Mouse (Mus musculus) forebrain, embryonic 12.5 days (tissue): ENCODE data around the gene Dph5. TPM values are rescaled to one million over a fixed set of nuclear protein-coding genes. Genes with fewer than 3 reads are reported as not detected.
"Not testable (repeated sequence)": the region's sequence is repeated elsewhere in the genome, so short reads cannot be mapped to it uniquely, and the experiment has no call there.

Experiments
- ATAC-seq: fragments of 200-750 bp; cut with Nextera tagmentation; 2 replicates; pipeline ENCODE4 v1.8.0; 2017; ENCODE audit warnings: moderate TSS enrichment; ENCODE audit not compliant: low FRiP score
- H3K27ac ChIP-seq: fragments of 300-500 bp; sonication (generic); 2 replicates; pipeline ENCODE4 v1.5.1; 2016; ENCODE audit warnings: mild to moderate bottlenecking
- H3K27me3 ChIP-seq: fragments of 300-500 bp; sonication (generic); 2 replicates; pipeline ENCODE4 v1.6.1; 2016; ENCODE audit warnings: mild to moderate bottlenecking
- H3K36me3 ChIP-seq: fragments of 300-500 bp; sonication (generic); replicated peaks from 2 replicates; pipeline ENCODE4 v1.6.1; 2016; ENCODE audit warnings: mild to moderate bottlenecking
- H3K4me1 ChIP-seq: fragments of 300-500 bp; sonication (generic); 2 replicates; pipeline ENCODE4 v1.6.1; 2016
- H3K4me2 ChIP-seq: fragments of 300-500 bp; sonication (generic); 2 replicates; pipeline ENCODE4 v1.6.1; 2016; ENCODE audit warnings: mild to moderate bottlenecking, moderate library complexity
- H3K4me3 ChIP-seq: fragments of 300-500 bp; sonication (generic); replicated peaks from 2 replicates; pipeline ENCODE4 v1.5.1; 2016; ENCODE audit warnings: mild to moderate bottlenecking
- H3K9ac ChIP-seq: fragments of 300-500 bp; sonication (generic); 2 replicates; pipeline ENCODE4 v1.6.1; 2016; ENCODE audit warnings: mild to moderate bottlenecking
- H3K9me3 ChIP-seq: fragments of 300-500 bp; sonication (generic); 2 replicates; pipeline ENCODE4 v1.6.1; 2016
- WGBS: fragments of 180-500 bp; shearing (Covaris S2); methylation state at CpG from one replicate; pipeline ENCODE4 v1.1.7; 2016; 5-methylcytosine and 5-hydroxymethylcytosine counted together
- polyA plus RNA-seq: library from polyadenylated mRNA; unstranded; fragments of >200 nt; fragmentation: Nextera tagmentation; extraction: Ambion mirVana; gene quantifications from 2 replicates; pipeline ENCODE4 v1.2.1, GENCODE M21; 2016

Gene Dph5
- polyA plus RNA-seq, 1 experiment from 2014 or later = 28.3 TPM

DNA sequence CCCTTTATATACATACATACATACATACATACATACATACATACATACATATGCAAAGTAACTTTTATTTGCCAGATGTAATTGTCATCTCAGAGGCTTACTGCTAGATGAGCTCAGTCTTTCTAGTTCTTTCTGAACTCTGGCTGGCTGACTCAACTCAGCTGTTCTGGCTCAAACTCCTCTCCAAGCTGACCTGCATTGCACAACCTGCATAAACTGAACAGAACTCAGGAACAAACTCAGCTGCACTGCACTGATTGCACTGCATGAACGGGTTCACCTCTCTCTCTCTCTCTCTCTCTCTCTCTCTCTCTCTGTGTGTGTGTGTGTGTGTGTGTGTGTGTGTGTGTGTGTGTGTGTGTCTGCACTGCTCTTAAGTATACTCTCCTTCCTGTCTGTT, 26.9 kb upstream of the Dph5 start:
- not testable (repeated sequence) for H3K9me3 ChIP-seq, H3K27me3 ChIP-seq, H3K4me2 ChIP-seq, H3K27ac ChIP-seq, H3K36me3 ChIP-seq, H3K4me3 ChIP-seq, H3K9ac ChIP-seq, ATAC-seq
- H3K4me1 ChIP-seq = peaks cover 27% of the 10 kb centered on the region
- 93% methylated on average over 1 of the region's 1 CpGs for WGBS

DNA sequence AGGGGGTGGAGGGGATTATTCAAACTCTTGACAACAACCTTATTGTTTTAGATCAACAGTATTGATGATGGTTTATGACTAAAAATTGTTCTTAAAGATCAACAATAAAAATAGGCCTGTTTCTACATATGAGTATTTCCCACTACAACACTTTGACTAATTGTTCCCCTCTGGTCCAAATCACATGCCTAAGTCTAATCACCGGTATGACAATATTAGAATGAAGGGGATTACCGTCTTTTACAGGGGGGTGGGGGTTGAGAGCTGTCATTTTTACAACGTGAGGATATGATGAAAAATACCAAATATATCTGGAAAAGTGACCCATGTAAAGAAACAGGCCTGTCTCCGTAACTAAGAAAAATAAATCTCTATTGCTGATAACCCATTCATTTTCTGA, 24.1 kb upstream of the Dph5 start:
- WGBS = 73% methylated on average over 4 of the region's 4 CpGs

GRCm38 (mm10) chr3:115867150-115867549, 20.5 kb upstream of the Dph5 start:
- H3K9me3 ChIP-seq = no peaks in the 10 kb centered on the region
- H3K4me2 ChIP-seq = no peak overlapping the region
- no peak overlapping the region for H3K4me3 ChIP-seq
- no peak overlapping the region for H3K9ac ChIP-seq
- no peak overlapping the region for H3K27ac ChIP-seq
- H3K4me1 ChIP-seq = no peaks in the 10 kb centered on the region
- H3K36me3 ChIP-seq = no peaks in the 10 kb centered on the region
- no peaks in the 10 kb centered on the region for H3K27me3 ChIP-seq
- no peak for ATAC-seq
- 87% methylated on average over 4 of the region's 4 CpGs for WGBS

More for the DNA sequence above, 24.1 kb upstream of the Dph5 start:
- no peaks in the 10 kb centered on the region for H3K9me3 ChIP-seq
- no peak overlapping the region for H3K27ac ChIP-seq
- peaks cover 5% of the 10 kb centered on the region; the same call in 1 of the 2 replicates for H3K4me1 ChIP-seq
- H3K27me3 ChIP-seq = no peaks in the 10 kb centered on the region
- H3K9ac ChIP-seq = no peak overlapping the region
- ATAC-seq = no peak
- no peak overlapping the region for H3K4me2 ChIP-seq
- no peak overlapping the region for H3K4me3 ChIP-seq
- no peaks in the 10 kb centered on the region for H3K36me3 ChIP-seq

DNA sequence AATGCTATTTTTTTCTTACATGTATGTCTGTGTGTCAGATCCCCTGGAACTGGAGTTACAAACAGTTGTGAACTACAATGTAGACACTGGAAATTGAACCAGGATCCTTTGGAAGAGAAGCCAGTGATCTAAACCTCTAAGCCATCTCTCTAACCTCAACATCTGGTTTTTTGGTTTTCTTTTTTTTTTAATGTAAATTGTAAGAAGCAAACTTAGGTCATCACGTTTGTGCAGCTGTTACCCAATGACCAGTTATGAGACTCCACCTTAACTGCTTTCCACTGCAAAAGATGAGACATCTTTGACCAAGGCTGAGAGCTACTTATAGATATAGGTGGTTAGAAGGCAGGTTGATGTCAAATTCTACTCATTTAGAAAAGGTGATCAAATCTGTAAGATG, 19.7 kb upstream of the Dph5 start:
- Histone ChIP-seq H3K27ac (no peak overlapping the region), H3K27me3 (no peaks in the 10 kb centered on the region), H3K4me1 (no peaks in the 10 kb centered on the region), H3K36me3 (no peaks in the 10 kb centered on the region), H3K4me2 (no peak overlapping the region), H3K4me3 (no peak overlapping the region), H3K9me3 (no peaks in the 10 kb centered on the region), H3K9ac (no peak overlapping the region)
- WGBS = 83% methylated on average over 1 of the region's 1 CpGs
- no peak for ATAC-seq

DNA sequence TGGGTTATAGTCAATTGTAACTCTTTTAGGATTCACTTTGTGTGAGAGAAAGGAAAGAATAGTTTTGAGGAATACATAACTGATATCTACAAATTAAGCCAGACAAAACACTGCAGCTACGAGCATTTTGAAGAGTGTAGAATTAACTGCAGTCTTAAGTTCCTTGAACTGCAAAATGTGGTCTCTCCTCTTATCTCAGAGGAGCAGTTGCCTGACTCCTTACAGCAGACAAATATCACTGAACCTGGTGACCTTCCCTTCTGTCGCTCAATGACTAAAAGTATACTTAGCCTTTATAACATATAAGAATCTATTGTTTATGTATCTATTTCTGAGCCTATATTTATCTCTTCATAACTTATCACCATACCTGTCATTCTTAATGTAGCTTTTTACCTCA, 18.3 kb upstream of the Dph5 start:
- no peak overlapping the region for H3K9ac ChIP-seq
- no peak for ATAC-seq
- no peak overlapping the region for H3K4me2 ChIP-seq
- WGBS = 90% methylated on average over 2 of the region's 2 CpGs
- H3K27ac ChIP-seq = no peak overlapping the region
- no peaks in the 10 kb centered on the region for H3K27me3 ChIP-seq
- H3K36me3 ChIP-seq = no peaks in the 10 kb centered on the region
- no peaks in the 10 kb centered on the region for H3K4me1 ChIP-seq
- H3K4me3 ChIP-seq = no peak overlapping the region
- H3K9me3 ChIP-seq = no peaks in the 10 kb centered on the region

- H3K4me1 ChIP-seq = peaks cover 4% of the 10 kb centered on the region; the same call in 1 of the 2 replicates
- H3K36me3 ChIP-seq = no peaks in the 10 kb centered on the region
- H3K9ac ChIP-seq = no peak overlapping the region
- 53% methylated on average over 6 of the region's 6 CpGs for WGBS
- ATAC-seq = no peak
- no peaks in the 10 kb centered on the region for H3K27me3 ChIP-seq
- H3K4me3 ChIP-seq = no peak overlapping the region
- no peaks in the 10 kb centered on the region for H3K9me3 ChIP-seq
- no peak overlapping the region for H3K27ac ChIP-seq
- no peak overlapping the region for H3K4me2 ChIP-seq
Measured at GRCm38 (mm10) chr3:115875551-115875950, 12.1 kb upstream of the Dph5 start.

- peaks cover 4% of the 10 kb centered on the region; the same call in 1 of the 2 replicates for H3K4me1 ChIP-seq
- 82% methylated on average over 1 of the region's 1 CpGs for WGBS
Measured at GRCm38 (mm10) chr3:115877133-115877532, 10.5 kb upstream of the Dph5 start.

GRCm38 (mm10) chr3:115884086-115884485, 3.6 kb upstream of the Dph5 start:
- H3K4me2 ChIP-seq = no peak overlapping the region
- WGBS = 93% methylated on average over 1 of the region's 1 CpGs
- H3K4me3 ChIP-seq = no peak overlapping the region
- H3K9ac ChIP-seq = no peak overlapping the region
- no peak for ATAC-seq
- no peaks in the 10 kb centered on the region; the same call in 1 of the 2 replicates for H3K36me3 ChIP-seq
- H3K27me3 ChIP-seq = no peaks in the 10 kb centered on the region
- H3K4me1 ChIP-seq = peaks cover 3% of the 10 kb centered on the region
- H3K27ac ChIP-seq = no peak overlapping the region
- no peaks in the 10 kb centered on the region for H3K9me3 ChIP-seq

More at GRCm38 (mm10) chr3:115877133-115877532, 10.5 kb upstream of the Dph5 start:
- Histone ChIP-seq H3K9me3 (no peaks in the 10 kb centered on the region), H3K4me3 (no peak overlapping the region), H3K4me2 (no peak overlapping the region), H3K9ac (no peak overlapping the region), H3K27ac (no peak overlapping the region), H3K27me3 (no peaks in the 10 kb centered on the region), H3K36me3 (no peaks in the 10 kb centered on the region)
- ATAC-seq = no peak

- Histone ChIP-seq H3K9me3 (no peaks in the 10 kb centered on the region), H3K9ac (peak overlapping the region; percentile 74; the same call in 1 of the 2 replicates), H3K4me3 (peak overlapping the region; percentile 76), H3K4me1 (peaks cover 3% of the 10 kb centered on the region), H3K27me3 (no peaks in the 10 kb centered on the region), H3K27ac (peak overlapping the region; percentile 80), H3K4me2 (peak overlapping the region; percentile 63), H3K36me3 (peaks cover 4% of the 10 kb centered on the region; the same call in 1 of the 2 replicates)
- WGBS = 1% methylated on average over 21 of the region's 21 CpGs
- peak; percentile 66 for ATAC-seq
Measured at GRCm38 (mm10) chr3:115888310-115889106, 871 bp downstream of the Dph5 start.

DNA sequence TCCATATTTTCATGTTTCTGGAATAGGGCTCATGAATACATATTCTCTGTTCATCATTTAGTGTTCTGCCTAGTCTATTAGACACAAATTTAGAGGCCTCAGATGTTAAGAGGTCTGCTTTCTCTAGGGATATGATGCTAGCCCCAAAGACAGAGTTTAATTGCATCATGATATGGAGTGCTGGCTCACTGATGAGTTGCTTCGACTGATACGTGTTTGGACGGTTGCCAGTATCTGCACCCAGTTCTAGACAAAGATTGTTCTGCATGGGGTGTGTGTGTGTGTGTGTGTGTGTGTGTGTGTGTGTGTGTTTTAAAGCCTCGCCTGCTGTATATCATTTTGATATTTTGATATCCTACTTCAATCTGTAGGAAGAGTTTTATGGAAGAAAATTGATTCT, 4.7 kb downstream of the Dph5 start:
- Histone ChIP-seq H3K36me3 (peaks cover 10% of the 10 kb centered on the region), H3K4me3 (no peak overlapping the region), H3K4me1 (peaks cover 3% of the 10 kb centered on the region), H3K9ac (no peak overlapping the region), H3K4me2 (no peak overlapping the region), H3K27ac (no peak overlapping the region), H3K27me3 (no peaks in the 10 kb centered on the region), H3K9me3 (no peaks in the 10 kb centered on the region)
- WGBS = 90% methylated on average over 4 of the region's 4 CpGs
- ATAC-seq = no peak

DNA sequence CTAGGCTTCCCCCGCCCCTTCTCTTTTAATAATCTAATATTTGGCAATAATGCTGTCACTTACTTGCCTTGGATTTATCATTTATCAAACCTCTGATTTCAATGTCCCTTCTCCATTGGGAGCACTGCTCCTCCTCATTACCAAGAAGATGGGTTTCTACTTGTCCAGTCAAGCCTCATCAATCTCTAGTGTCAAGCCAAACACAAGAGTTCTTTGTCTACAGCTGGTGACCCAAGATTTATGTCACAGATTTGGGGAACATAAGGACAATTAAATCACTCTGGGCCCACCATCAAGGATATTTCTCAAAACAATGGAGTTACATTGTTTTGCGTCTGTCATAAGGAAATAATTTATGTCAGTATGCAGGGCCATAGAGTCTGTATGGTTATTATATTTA, 5.5 kb downstream of the Dph5 start:
- no peaks in the 10 kb centered on the region for H3K9me3 ChIP-seq
- H3K27ac ChIP-seq = no peak overlapping the region
- H3K4me3 ChIP-seq = no peak overlapping the region
- no peak for ATAC-seq
- H3K27me3 ChIP-seq = no peaks in the 10 kb centered on the region
- no peak overlapping the region for H3K4me2 ChIP-seq
- H3K9ac ChIP-seq = no peak overlapping the region
- 84% methylated on average over 2 of the region's 2 CpGs for WGBS
- peaks cover 10% of the 10 kb centered on the region for H3K36me3 ChIP-seq
- peaks cover 3% of the 10 kb centered on the region for H3K4me1 ChIP-seq

GRCm38 (mm10) chr3:115898354-115898948, 10.8 kb downstream of the Dph5 start:
- H3K9ac ChIP-seq = no peak overlapping the region
- ATAC-seq = no peak
- H3K4me3 ChIP-seq = no peak overlapping the region
- WGBS = 66% methylated on average over 3 of the region's 3 CpGs
- peaks cover 7% of the 10 kb centered on the region; the same call in 1 of the 2 replicates for H3K4me1 ChIP-seq
- no peak overlapping the region for H3K27ac ChIP-seq
- H3K27me3 ChIP-seq = no peaks in the 10 kb centered on the region
- H3K9me3 ChIP-seq = no peaks in the 10 kb centered on the region
- H3K4me2 ChIP-seq = no peak overlapping the region
- H3K36me3 ChIP-seq = peaks cover 14% of the 10 kb centered on the region; the same call in 1 of the 2 replicates
